Mouse (Mus musculus) megakaryocyte, embryonic 14.5 days (primary cell): ENCODE data around the gene Rrp1b.

ENCODE experiments used
- FLI1 ChIP-seq: IDR thresholded peaks from 2 replicates; pipeline ENCODE4 v1.6.1; 2012; ENCODE audit warnings: low read length, inconsistent platforms, mixed read lengths
- GATA1 ChIP-seq: IDR thresholded peaks from 3 replicates; pipeline ENCODE4 v1.6.1; 2012; ENCODE audit warnings: mixed read lengths, low read length, inconsistent platforms, borderline replicate concordance

GRCm38 (mm10) chr17:32103054-32103453, 67.2 kb downstream of the Rrp1b start:
- TF ChIP-seq GATA1 (no peak), FLI1 (no peak)
